Mouse (Mus musculus) megakaryocyte-erythroid progenitor cell, adult 5-6 weeks (primary cell): Measurements from ENCODE around the gene Phactr4. TPM values are rescaled to one million over a fixed set of nuclear protein-coding genes. Genes with fewer than 3 reads are reported as not detected.

Source experiments
- ATAC-seq: replicated peaks from 2 replicates; pipeline ENCODE4 v1.8.0; 2016; ENCODE audit warnings: mild to moderate bottlenecking, inconsistent platforms; ENCODE audit not compliant: severe bottlenecking, poor library complexity, low FRiP score, low TSS enrichment
- total RNA-seq, 2 experiments: library from RNA; stranded (forward) in 1 of 2; stranded (reverse) in 1 of 2; fragments of 200-1000, 215-1000 nt in 1 of 2; fragments of >200 nt in 1 of 2; fragmentation: Nextera tagmentation in 1 of 2; gene quantifications; 2 replicates each; pipeline ENCODE4 v1.2.3; 2014 to 2017

Phactr4 gene
- total RNA-seq, 2 experiments from 2014 or later: 19.5 to 72.8 TPM

DNA sequence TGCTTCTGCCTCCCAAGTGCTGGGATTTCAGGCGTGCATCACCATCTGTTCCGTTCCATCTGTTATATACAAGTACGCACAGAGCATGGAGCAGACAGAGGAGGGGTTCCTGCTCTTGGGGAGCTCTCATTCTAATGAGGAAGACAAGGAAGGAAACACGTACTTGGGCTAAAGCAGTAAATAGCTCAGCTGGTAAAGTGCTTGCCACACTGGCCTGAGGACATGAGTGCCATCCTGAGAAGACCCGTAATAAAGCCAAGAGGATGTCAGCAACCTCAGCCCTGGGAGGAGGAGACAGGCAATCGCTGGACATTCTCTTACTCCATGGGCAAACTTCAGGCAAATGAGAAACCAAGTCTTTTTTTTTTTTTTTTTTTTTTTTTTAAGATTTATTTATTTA, 116.3 kb downstream of the Phactr4 start:
- no peak for ATAC-seq

Other genes with a start within 250 kb of the Phactr4 start
- 54.6 and 67.9 TPM in 2 replicates for gene Ythdf2, start 210.2 kb downstream of the Phactr4 start, total RNA-seq (2014; fragmentation: Nextera tagmentation)
- gene Ythdf2, start 210.2 kb downstream of the Phactr4 start, total RNA-seq (2017): 61.7 and 65.6 TPM in 2 replicates
- gene Gmeb1, start 160.9 kb downstream of the Phactr4 start, total RNA-seq (2014; fragmentation: Nextera tagmentation): 24.1 and 37.8 TPM in 2 replicates
- 22.0 and 25.1 TPM in 2 replicates for gene Gmeb1, start 160.9 kb downstream of the Phactr4 start, total RNA-seq (2017)
- gene Taf12, start 148.1 kb downstream of the Phactr4 start, total RNA-seq (2014; fragmentation: Nextera tagmentation): 46.1 and 55.7 TPM in 2 replicates
- 71.5 and 106 TPM in 2 replicates for gene Taf12, start 148.1 kb downstream of the Phactr4 start, total RNA-seq (2017)
- gene Rab42, start 119.1 kb downstream of the Phactr4 start, total RNA-seq (2014; fragmentation: Nextera tagmentation): not detected in 2 replicates
- not detected in 2 replicates for gene Rab42, start 119.1 kb downstream of the Phactr4 start, total RNA-seq (2017)
- 42.1 and 56.8 TPM in 2 replicates for gene Trnau1ap, start 93.0 kb downstream of the Phactr4 start, total RNA-seq (2014; fragmentation: Nextera tagmentation)
- 52.0 and 57.9 TPM in 2 replicates for gene Trnau1ap, start 93.0 kb downstream of the Phactr4 start, total RNA-seq (2017)
- gene Rcc1, start 68.9 kb downstream of the Phactr4 start, total RNA-seq (2014; fragmentation: Nextera tagmentation): 70.1 and 82.4 TPM in 2 replicates
- gene Rcc1, start 68.9 kb downstream of the Phactr4 start, total RNA-seq (2017): 40.0 and 64.8 TPM in 2 replicates
- 21.2 and 23.4 TPM in 2 replicates for gene Med18, start 41.4 kb upstream of the Phactr4 start, total RNA-seq (2014; fragmentation: Nextera tagmentation)
- gene Med18, start 41.4 kb upstream of the Phactr4 start, total RNA-seq (2017): 8.2 and 16.3 TPM in 2 replicates
- 7.3 and 9.3 TPM in 2 replicates for gene Sesn2, start 88.0 kb upstream of the Phactr4 start, total RNA-seq (2014; fragmentation: Nextera tagmentation)
- 2.6 and 3.8 TPM in 2 replicates for gene Sesn2, start 88.0 kb upstream of the Phactr4 start, total RNA-seq (2017)
- gene Atpif1, start 111.2 kb upstream of the Phactr4 start, total RNA-seq (2014; fragmentation: Nextera tagmentation): 1,479 and 1,723 TPM in 2 replicates
- gene Atpif1, start 111.2 kb upstream of the Phactr4 start, total RNA-seq (2017): 2,914 and 3,482 TPM in 2 replicates
- gene Dnajc8, start 113.1 kb upstream of the Phactr4 start, total RNA-seq (2014; fragmentation: Nextera tagmentation): 160 and 183 TPM in 2 replicates
- 481 and 593 TPM in 2 replicates for gene Dnajc8, start 113.1 kb upstream of the Phactr4 start, total RNA-seq (2017)
- gene Ptafr, start 141.6 kb upstream of the Phactr4 start, total RNA-seq (2014; fragmentation: Nextera tagmentation): not detected in 2 replicates
- gene Ptafr, start 141.6 kb upstream of the Phactr4 start, total RNA-seq (2017): 0.23 TPM in 1 of 2 replicates, not detected in the other
- 34.3 and 35.4 TPM in 2 replicates for gene Eya3, start 216.5 kb upstream of the Phactr4 start, total RNA-seq (2014; fragmentation: Nextera tagmentation)
- 22.3 and 25.2 TPM in 2 replicates for gene Eya3, start 216.5 kb upstream of the Phactr4 start, total RNA-seq (2017)